Mouse (Mus musculus): Measurements from ENCODE around the gene Kirrel3.

DNA sequence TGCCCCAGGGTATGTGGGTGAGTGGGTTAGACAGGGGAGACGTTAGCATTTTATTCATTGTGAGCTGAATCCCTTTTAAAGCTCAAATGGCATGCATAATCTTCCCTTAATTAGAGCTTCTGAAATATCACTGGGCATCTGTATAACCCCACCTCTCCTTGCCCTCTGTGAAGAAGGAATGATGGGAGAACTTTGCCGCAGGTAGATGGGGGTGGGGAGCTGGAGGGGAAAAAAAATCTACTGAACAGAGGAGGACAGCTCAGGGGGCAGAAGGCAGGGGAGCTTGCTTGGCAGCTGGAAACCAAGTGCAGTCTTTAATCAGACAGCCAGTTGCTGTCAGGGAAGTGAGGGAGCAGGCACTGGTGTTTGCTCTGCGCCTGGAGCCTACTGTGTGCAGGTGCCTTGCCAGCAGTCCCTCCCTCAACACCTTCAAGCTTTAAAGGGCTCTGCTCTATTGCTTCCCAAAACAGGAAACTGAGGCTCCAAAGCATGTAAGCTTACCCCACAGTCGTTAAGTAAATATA, 220.7 kb downstream of the Kirrel3 start:
- no peak for TF ChIP-seq GATA1 (IDR thresholded peaks at IDR 0.05; ENCODE audit: borderline replicate concordance, low read length)
- TF ChIP-seq CTCF (IDR thresholded peaks at IDR 0.05; ENCODE audit: low read depth, low read length) = no peak
